Mouse (Mus musculus) testis, adult 2 months (tissue): ENCODE data around the gene Fto.

Source experiments
- CTCF ChIP-seq: fragments of 200-500 bp; IDR thresholded peaks from 2 replicates; pipeline ENCODE4 v1.5.1; 2012; ENCODE audit warnings: low read depth, mild to moderate bottlenecking, inconsistent platforms, low read length, moderate library complexity; ENCODE audit not compliant: control insufficient read depth, insufficient read depth, insufficient replicate concordance
- POLR2A ChIP-seq: fragments of 200-500 bp; IDR thresholded peaks from 2 replicates; pipeline ENCODE4 v1.6.1; 2012; ENCODE audit warnings: low read depth, mild to moderate bottlenecking, inconsistent platforms, low read length, moderate library complexity; ENCODE audit not compliant: control insufficient read depth

GRCm38 (mm10) chr8:91448667-91449329 is 135.5 kb downstream of the Fto start:
- TF ChIP-seq POLR2A = no peak
- TF ChIP-seq CTCF = no peak
